Mouse (Mus musculus) brain, adult 2 months (tissue): ENCODE measurements around the gene Mettl1.
"Not testable (repeated sequence)": the region's sequence is repeated elsewhere in the genome, so short reads cannot be mapped to it uniquely, and the experiment has no call there.

Experiments used
- DNase-seq: peaks from one replicate; pipeline ENCODE4 v3.0.0; 2011; ENCODE audit warnings: low read depth, low spot score

Mettl1 gene

DNA sequence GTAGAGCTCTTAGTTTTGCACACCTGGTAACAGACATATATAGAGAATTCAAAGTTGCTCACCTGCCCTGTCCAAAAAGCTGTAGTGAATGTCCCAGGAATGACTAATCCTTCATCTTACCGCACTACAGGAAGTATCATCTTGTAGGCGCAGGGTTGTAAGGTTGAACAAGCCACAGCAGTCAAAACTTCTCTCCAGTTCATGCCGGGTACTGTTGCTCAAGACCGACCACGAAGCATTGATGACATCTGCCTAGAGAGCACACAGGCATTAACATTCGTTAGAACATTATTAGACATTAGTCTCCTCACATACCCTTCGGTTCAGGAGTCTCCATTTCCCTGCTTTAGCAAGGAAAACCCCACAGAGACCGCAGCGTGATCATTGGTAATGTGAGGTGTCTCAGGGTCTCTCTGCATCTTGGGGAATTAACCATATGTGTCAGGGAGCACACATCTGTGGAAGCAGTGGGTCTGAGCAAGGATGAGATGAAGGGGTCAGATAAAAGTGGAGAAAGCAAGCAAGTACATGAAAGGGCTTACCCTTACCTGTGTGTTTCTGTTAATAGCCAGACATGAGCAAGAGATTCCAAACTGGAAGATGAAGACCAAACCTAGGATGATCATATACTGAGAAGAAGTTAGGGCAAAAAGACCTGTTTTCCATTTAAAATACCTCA is 27.3 kb downstream of the Mettl1 start:
- no peak for DNase-seq

DNA sequence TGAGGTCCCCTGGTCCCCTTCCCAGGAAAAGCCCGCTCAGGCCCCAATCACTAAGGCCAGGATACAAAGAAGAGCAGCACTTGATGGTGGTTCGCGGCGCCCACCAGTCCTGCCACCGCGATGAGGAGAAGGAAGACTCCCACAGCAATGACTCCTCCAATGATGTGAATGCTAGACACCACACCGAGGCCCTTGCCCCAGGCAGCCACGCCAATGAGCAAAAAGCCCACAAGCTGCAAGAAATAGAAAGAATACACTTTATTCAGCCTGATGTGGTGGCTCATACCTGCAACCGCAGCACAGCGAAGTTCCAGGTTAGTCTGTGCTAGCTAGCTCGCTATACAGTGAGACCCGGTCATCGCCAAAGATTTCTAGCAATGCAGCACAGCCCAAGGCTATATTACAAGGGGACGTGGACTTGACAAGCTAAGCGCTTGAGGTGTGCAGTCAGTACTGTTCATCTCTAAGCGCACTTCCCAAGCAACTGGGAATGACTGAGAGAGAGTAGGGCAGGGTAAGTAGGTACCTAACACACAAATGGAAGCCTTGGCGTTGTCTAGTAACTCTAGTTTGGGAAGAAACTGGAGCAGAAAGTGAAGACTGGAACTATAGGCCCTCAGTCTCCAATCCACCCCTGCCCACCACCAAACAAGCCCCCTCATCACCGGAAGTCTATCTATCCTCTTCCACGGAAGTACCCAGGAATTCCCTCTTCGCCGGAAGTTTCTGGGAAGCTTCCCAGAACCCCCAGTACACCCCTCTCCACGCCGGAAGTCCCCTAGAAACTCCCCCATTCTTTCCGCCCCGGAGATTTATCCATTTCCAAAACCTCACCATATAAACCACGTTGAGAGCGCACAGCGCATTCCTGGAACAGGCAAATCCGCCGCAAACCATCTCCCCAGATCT is 28.3 kb downstream of the Mettl1 start:
- no peak for DNase-seq

DNA sequence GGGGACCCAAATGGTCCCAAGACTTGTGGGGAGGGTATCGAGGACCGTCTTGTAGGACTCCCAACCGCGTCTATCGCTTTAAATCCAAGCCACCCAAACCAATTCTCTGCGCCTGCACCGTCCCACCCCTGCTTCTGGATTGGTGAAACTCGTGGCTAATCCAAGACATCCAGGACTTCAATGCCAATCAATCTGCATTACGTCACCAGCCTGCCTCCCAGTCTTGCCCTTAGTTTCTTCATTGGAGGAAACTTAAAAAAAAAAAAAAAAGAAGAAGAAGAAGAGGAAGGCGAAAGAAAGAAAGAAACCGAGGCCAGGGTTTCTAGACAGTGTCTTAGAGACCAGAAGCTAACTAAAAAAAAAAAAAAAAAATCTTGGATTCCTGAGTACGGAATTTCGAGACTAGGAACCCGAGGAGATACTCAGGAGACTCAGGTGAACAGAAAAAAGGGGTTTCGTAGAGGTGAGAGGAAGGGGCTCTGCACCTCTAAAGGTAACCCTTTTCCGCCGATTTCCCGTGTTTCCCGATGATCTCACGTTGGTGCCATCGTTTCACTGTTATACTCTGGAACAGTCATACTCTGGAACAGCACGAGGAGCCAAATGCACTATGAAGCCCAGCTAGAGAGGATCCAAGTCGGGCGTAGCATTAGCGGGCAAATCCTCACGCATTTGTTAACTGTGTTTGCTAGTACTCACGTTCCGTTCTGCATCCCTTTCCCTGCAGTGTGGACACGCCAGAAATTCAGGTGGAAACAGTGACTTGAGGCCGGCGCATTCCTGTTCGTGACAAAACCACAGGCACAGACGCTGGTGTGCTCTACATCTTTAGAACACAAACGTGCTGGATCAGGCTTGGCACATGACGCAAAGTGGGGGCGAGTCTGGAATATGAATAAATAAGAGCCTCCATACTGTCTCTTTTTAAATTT is 29.2 kb downstream of the Mettl1 start, which contains the start of gene Tspan31:
Gene Tspan31, minus strand, starts transcription at position 75 of the 932 bp plus-strand sequence.
- DNase-seq, result peak; percentile 100

DNA sequence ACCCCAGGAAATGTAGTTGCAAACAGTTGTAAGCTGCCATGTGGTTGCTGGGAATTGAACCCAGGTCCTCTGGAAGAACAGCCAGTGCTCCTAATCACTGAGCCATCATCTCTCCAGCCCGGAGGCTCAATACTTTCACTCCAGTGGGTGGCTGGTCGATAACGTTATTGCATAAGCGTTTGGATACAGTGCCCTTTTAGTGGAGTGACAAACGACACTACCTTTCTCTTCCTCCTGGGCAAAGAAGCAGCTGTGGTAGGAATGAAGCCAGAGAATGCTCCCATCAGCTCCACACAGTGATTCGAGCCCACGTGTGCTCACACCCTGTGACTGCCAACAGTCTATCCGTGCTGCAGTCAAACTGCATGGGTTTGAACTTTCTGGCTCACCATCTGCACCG is 30.0 kb downstream of the Mettl1 start:
- no peak for DNase-seq

DNA sequence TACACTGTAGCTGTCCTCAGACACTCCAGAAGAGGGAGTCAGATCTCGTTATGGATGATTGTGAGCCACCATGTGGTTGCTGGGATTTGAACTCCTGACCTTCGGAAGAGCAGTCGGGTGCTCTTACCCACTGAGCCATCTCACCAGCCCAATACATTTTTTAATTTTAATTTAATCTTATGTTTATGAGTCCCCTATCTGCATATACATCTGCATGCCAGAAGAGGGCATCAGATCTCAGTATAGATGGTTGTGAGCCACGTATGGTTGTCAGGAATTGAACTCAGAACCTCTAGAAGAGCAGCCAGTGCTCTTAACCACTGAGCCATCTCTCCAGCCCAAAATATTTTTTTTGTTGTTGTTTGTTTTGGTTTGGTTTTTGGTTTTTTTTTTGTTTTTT is 31.1 kb downstream of the Mettl1 start:
- not testable (repeated sequence) for DNase-seq

DNA sequence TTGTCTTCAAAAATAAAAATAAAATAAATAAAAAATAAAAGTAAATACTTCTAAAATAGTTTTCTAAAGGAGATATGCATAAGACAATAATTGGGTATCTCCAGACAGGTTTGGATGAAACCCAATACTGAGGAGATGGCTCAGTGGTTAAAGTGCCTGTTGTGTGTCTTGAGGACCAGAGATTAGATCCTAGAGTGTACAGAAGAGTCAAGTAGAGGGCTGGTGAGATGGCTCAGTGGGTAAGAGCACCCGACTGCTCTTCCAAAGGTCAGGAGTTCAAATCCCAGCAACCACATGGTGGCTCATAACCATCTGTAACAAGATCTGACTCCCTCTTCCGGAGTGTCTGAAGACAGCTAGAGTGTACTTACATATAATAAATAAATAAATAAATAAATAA is 31.8 kb downstream of the Mettl1 start:
- DNase-seq, result not testable (repeated sequence)

DNA sequence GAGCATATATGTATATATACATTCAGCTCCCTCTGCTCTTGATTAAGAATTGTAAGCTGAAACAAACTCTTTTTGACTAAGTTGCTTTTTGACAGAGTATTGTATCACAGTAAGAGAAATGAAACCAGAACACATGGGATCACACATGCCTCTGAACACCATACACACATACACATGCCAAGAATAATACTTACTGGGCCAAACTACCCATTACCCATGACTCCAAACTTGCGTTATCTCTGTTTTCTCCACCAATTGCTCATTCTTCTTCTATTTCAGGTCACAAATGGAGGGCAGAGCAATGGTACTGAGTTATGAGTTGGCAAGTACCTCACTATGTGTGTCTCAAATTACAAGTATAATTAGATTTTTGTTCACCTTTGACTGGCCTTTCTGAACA is 32.8 kb downstream of the Mettl1 start:
- no peak for DNase-seq

DNA sequence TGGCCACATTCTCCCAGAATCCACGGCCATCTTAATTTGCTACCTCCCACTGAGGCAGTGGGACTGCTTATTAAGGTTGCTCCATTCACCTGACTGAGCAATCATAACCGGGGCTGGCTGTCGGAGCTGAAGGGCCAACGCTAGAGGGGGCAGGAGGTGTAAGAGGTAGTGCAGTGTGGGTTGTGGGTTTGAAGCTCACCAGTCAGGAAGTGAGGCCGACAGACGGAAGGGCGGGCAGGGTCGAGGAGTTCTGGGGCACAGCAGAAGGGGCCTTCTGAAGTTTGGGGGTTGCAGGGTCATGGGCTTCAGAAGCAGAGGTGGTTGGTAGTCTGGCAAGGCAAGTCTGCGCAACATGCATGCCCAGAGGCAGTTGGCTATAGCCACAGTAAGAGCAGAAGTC is 33.9 kb downstream of the Mettl1 start, which contains the start of gene Agap2:
Gene Agap2, plus strand, starts transcription at position 205 of the 400 bp plus-strand sequence.
- DNase-seq, result no peak

DNA sequence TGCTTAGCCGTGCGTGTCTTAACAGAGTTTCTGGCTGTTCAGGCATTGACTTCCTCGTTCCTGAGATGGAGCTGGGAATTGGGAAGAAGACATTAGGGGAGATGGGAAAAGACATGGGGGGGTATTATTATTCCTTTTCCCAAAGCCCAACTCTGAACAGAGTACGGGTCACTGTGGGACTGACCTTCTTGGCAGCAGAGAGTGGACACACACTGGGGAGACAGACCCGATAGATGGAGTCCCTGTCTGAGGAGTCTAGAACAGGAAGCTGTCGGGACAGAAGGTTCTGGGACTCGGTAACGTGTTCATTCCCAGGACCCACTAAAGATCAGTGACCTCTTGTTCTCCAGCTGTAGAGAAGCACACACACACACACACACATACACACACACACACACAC is 34.4 kb downstream of the Mettl1 start:
- DNase-seq, result no peak

DNA sequence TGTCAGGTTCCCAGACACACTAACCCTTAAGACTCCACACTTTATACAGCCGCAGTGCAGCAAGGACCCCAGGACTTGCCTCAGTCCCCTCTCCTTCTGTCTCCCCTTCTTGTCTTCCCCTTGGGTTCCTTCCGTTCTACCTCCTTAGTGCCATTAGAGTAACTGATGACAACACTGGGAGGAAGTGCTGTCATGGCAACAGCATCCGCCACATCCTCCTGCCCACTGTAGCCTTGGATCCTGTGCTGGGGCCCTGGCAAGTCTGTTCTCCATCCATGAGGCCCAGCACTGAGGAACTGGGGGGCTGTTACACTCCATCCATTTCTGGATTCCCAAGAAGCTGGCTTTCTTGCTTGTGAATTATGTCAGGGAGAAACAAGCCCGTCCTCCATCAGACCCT is 34.9 kb downstream of the Mettl1 start:
- peak; percentile 82 for DNase-seq

DNA sequence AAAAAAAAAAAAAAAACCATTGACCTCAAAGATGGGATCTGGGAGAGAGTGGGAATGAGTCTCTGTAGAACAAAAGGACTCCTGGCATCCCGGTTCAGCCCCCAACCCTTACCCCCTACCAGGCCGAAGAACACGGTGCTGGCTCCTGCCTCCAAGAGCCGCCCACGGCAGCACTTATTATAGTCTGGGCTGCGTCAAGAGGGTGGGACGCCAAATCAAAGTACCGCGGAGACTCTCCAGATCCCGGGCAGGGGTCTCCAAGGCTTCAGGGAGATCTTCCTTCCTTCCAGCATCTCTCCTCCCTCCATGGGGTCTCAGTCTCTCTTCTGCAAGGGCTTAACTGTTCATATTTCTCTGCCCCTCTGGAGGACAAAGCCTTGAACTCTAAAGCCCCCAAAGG is 36.3 kb downstream of the Mettl1 start:
- peak; percentile 79 for DNase-seq

DNA sequence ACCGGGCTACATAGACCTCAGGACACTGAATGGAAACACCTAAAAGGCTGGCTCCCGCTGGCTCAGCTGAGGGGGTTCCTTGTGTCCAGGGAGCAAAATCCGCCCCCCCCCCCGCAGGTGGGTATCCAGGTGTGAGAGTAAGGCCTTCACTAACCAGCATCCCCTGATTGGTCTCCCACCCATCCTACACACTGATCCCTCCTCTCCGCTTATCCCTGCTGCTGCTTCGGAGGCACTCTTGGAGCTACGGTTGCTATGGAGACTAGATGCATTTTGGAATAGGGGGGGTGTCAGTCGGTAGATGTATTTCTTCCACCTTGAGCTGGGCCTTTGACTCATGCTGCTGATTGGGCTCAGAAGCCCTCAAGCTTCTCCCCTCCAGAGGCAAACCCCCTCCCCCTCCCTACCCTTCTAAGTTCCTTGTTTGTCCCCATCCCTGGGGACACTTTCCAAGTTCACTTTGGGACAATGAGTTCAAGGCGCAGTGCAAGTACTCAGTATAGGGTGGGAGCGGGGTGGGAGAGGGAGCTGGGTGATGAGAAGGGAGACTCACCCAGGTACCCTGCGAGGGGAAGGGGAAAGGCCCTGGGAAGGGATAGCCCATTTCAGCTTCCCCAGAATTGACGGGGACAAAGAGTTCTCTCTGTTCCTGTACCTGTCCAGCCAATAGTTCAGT is 36.9 kb downstream of the Mettl1 start:
- peak; percentile 95 for DNase-seq

DNA sequence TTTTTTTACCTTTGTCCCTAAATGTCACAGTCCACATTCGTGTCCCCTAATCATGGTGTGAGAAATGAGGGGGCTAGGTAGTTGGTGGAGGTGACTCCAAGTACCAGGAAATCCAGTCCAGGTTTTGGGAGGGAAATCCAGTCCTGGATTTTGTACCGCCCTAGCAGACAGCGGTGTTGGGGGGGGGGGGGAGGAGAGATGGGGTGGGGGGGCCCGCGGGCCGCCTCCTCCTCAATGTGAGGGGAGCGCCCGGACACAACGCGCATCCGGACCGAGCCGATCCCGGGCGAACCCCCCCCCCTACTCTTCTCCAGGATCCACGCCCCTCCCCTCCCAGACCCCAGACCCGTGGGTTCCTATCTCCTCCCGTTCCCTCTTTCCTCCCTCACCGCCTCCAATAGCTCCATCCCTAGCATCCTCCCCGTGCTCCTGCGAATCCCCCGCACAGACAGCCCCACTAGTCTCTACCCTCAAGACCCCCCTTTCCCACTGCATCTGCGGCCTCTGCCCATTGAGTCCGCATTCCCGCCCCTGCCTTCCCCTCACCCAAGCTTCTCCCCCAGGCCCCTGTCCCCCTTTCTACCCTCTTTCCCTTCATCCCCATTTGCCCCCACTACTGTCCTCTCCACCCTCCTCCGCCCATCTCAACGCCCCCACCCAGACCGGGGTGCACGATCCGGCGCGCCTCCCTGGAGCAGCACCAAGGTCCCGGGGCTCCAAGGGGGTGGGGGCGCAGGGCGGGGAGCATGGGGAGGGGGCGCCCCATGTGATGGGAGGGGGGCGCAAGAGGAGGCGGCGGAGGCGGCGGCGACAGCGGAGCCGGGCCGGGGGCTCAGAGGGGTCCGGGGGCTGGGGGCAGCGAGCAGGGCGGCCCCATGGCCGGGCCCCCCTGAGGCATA is 37.7 kb downstream of the Mettl1 start:
- DNase-seq, result peak; percentile 95

DNA sequence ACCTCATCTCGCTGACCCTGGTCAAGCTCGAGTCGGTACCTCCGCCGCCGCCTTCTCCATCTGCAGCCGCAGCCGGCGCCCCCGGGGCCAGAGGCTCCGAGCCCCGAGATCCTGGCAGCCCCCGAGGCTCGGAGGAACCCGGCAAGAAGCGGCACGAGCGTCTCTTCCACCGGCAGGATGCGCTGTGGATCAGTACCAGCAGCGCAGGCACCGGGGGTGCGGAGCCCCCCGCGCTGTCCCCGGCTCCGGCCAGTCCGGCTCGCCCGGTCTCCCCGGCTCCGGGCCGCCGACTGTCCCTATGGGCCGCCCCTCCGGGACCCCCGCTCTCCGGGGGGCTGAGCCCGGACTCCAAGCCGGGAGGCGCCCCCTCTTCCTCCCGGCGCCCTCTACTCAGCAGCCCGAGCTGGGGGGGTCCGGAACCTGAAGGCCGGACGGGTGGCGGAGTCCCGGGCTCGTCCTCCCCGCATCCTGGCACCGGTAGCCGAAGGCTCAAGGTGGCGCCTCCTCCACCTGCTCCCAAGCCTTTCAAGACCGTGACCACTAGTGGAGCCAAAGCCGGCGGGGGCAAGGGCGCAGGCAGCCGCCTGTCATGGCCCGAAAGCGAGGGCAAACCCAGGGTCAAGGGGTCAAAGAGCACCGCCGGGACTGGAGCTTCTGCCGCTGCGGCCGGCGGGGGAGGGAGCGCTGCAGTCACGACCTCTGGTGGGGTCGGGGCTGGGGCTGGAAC is 38.6 kb downstream of the Mettl1 start:
- DNase-seq, result peak; percentile 62

DNA sequence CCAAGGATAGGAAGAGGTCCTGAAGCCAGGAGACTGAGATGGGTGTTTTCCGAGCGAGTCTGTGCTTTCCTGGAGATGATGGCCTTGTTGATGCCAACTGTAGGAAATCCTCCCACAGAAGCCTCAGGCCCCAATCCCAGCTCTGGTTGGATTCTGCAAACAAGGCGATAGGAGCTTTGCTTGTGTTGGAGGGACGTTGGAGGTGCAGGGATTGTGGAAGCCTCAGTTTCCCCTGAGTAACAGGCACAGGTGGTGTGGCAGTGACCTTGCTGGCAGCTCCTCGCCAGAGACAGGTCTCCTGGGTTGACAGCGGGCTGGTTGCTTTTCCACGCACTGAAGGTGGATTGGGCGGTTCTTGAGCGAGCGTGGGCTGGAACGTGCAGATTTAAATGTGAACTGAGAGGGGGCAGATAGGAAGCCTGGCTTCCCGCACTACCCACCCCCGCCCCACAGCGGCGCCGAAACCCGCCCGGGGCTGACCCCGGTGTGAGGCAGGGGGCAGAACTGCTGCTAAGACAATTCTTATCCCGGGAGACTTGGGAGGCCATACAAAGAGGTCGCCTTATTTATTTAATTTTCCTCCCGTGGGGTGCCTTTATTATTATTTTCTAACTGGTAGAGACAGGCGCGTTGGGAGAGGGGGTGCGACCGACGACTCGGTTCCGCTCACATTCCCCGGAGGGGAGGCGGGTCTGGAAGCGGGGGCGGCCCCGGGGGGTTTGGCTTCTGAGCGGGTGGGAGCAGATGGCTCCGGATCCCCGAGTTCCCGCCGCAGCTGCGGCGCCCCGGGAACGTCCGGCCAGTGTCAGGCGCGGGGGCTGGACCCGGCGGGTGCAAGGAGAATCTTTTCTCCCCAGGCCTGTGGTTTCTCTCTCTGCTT is 39.9 kb downstream of the Mettl1 start:
- DNase-seq, result peak; percentile 89

DNA sequence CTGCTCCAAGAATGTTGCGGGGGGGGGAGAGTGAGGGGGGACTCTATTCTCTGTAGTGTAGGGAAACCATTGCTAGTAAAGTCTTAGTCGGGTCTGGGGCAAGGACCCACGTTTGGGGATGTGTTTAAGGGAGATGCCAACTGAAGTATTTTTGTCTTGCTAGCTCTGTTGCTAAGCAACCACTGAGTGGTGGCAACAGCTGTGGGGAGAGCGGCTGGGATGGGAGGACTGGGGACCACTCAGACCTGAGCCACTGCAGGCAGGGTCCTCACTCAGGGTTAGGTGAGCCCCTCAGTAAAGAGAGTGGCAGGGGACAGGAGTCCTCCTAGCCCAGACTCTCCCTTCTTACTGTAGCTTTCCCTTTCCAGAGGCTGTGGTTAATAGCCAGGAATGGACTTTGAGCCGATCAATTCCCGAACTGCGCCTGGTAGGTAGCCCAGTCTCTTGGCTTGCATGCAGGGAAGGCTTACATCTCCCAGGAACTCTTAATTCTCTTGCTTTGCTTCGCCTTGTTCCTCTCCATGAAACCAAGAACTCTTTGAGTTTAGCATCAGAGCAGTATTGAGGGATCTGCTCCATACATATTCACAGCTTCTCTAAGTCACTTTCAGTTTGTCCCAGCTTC is 40.9 kb downstream of the Mettl1 start:
- DNase-seq, result peak; percentile 78

DNA sequence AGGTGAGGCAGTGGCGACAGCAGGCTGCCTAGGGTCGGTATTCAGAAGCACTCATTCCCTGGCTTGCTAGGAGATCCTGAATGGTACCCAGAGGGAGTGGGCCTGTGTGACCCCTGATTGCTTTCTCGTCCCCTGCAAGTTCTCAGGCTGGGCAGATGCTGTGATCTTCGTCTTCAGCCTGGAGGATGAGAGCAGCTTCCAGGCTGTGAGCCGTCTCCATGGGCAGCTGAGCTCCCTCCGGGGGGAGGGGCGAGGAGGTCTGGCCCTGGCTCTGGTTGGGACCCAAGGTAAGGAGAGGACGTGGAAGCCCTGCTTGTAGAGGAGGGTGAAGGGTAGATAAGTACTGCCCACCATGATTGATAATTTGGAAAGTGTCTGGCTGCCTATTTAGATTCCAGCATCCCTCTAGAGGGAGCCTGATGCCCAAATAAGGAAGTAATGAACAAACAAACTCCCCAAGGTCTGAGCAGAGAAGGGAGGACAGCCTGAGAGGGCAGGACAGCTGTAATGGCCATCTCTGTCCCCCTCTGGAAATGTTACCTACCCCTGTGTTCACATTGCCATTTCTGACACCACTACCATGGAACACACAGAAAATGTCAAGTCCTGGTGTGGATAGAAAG is 42.2 kb downstream of the Mettl1 start:
- DNase-seq, result no peak
